Comparison of ENCODE assay signal across 22 mouse cellular contexts in genomic region chr16:87954715-87955441, GRCm38 (mm10).
DNase-seq lines count a peak whose midpoint lies in the region; ATAC-seq lines count a peak whose summit lies in the region.
"Had no signal": no experiment of that assay in that cellular context is flagged by ENCODE, and none has a peak within 500 bp of the region (broad histone marks: within the 10 kb centered on the region; RNA-seq: fewer than 3 reads in every experiment).

No protein-coding gene starts in this region.

- DNase-seq in forebrain, embryonic 14.5 days (ENCODE audit: low spot score): no peak
- no peak for DNase-seq in kidney, adult 8-10 months
- DNase-seq in liver: no peak
- DNase-seq in lung, postnatal 4 days: no peak
- DNase-seq: adrenal gland, adult 8-10 months; adrenal gland, postnatal 36 days; B cell, adult 2 months; cerebellum, adult 2 months; cerebellum, postnatal 10 days; embryo, embryonic 11 days; gastrocnemius, postnatal 36 days; heart, adult 11 months; heart, postnatal 36 days had no signal

- H3K4me2 ChIP-seq in forebrain, embryonic 12.5 days: no peak overlapping the region
- no peak overlapping the region for H3K4me2 ChIP-seq in forebrain, embryonic 14.5 days (ENCODE audit: low read length)
- H3K4me2 ChIP-seq in kidney, embryonic 15.5 days: no peak overlapping the region
- no peak overlapping the region for H3K4me2 ChIP-seq in liver, embryonic 12.5 days
- no peak overlapping the region for H3K4me2 ChIP-seq in liver, embryonic 15.5 days
- H3K4me2 ChIP-seq: embryonic facial prominence, embryonic 12.5 days; forebrain, embryonic 15.5 days; heart, embryonic 13.5 days had no signal

- no peaks in the 10 kb centered on the region for H3K9me3 ChIP-seq in forebrain, embryonic 12.5 days
- no peaks in the 10 kb centered on the region for H3K9me3 ChIP-seq in forebrain, embryonic 14.5 days (replicated peaks; ENCODE audit: control insufficient read depth, low read length)
- no peaks in the 10 kb centered on the region for H3K9me3 ChIP-seq in kidney, embryonic 15.5 days (replicated peaks)
- H3K9me3 ChIP-seq in liver, embryonic 12.5 days (replicated peaks): no peaks in the 10 kb centered on the region
- H3K9me3 ChIP-seq in liver, embryonic 15.5 days (replicated peaks): no peaks in the 10 kb centered on the region
- H3K9me3 ChIP-seq: embryonic facial prominence, embryonic 12.5 days; forebrain, embryonic 15.5 days; heart, embryonic 13.5 days had no signal

- ATAC-seq in forebrain, embryonic 12.5 days (ENCODE audit: low FRiP score): peak; percentile 30; the same call in 1 of the 2 replicates
- ATAC-seq in forebrain, embryonic 14.5 days: no peak; the same call in 1 of the 2 replicates
- ATAC-seq in kidney, embryonic 15.5 days (replicated peaks; ENCODE audit: low FRiP score): peak; percentile 66
- peak; percentile 71 for ATAC-seq in liver, embryonic 12.5 days
- peak; percentile 78 for ATAC-seq in liver, embryonic 15.5 days (ENCODE audit: insufficient read depth)
- ATAC-seq: CD4-positive, CD25-positive, alpha-beta regulatory T cell, adult 4 months; forebrain, embryonic 15.5 days had no signal

- no peak overlapping the region for H3K9ac ChIP-seq in forebrain, embryonic 12.5 days
- H3K9ac ChIP-seq in forebrain, embryonic 14.5 days (ENCODE audit: low read length): no peak overlapping the region
- H3K9ac ChIP-seq in kidney, embryonic 15.5 days: no peak overlapping the region
- H3K9ac ChIP-seq in liver, embryonic 12.5 days: no peak overlapping the region
- H3K9ac ChIP-seq in liver, embryonic 15.5 days: no peak overlapping the region
- H3K9ac ChIP-seq: embryonic facial prominence, embryonic 12.5 days; forebrain, embryonic 15.5 days; heart, embryonic 13.5 days had no signal

- 78% methylated on average over 9 of the region's 9 CpGs for WGBS in forebrain, embryonic 12.5 days
- 79% methylated on average over 9 of the region's 9 CpGs for WGBS in forebrain, embryonic 14.5 days
- 57% methylated on average over 9 of the region's 9 CpGs for WGBS in kidney, embryonic 15.5 days
- WGBS in liver, embryonic 12.5 days (ENCODE audit: insufficient replicate concordance): 68% methylated on average over 9 of the region's 9 CpGs
- 56% methylated on average over 9 of the region's 9 CpGs for WGBS in liver, embryonic 15.5 days (ENCODE audit: insufficient replicate concordance)

- no peaks in the 10 kb centered on the region for H3K36me3 ChIP-seq in forebrain, embryonic 12.5 days (replicated peaks)
- no peaks in the 10 kb centered on the region for H3K36me3 ChIP-seq in forebrain, embryonic 14.5 days (ENCODE audit: control insufficient read depth, insufficient read depth, low read length)
- no peaks in the 10 kb centered on the region for H3K36me3 ChIP-seq in kidney, embryonic 15.5 days
- H3K36me3 ChIP-seq in liver, embryonic 12.5 days: no peaks in the 10 kb centered on the region
- no peaks in the 10 kb centered on the region for H3K36me3 ChIP-seq in liver, embryonic 15.5 days (replicated peaks)
- H3K36me3 ChIP-seq: embryonic facial prominence, embryonic 12.5 days; forebrain, embryonic 15.5 days; G1E; heart, embryonic 13.5 days had no signal

- H3K27me3 ChIP-seq in forebrain, embryonic 12.5 days: no peaks in the 10 kb centered on the region
- no peaks in the 10 kb centered on the region for H3K27me3 ChIP-seq in forebrain, embryonic 14.5 days (replicated peaks; ENCODE audit: control insufficient read depth, insufficient read depth, low read length)
- no peaks in the 10 kb centered on the region for H3K27me3 ChIP-seq in kidney, embryonic 15.5 days
- H3K27me3 ChIP-seq in liver, embryonic 12.5 days (replicated peaks): no peaks in the 10 kb centered on the region
- H3K27me3 ChIP-seq in liver, embryonic 15.5 days: no peaks in the 10 kb centered on the region
- H3K27me3 ChIP-seq: embryonic facial prominence, embryonic 12.5 days; forebrain, embryonic 15.5 days; heart, embryonic 13.5 days had no signal

- H3K27ac ChIP-seq in forebrain, embryonic 12.5 days: no peak overlapping the region
- no peak overlapping the region for H3K27ac ChIP-seq in forebrain, embryonic 14.5 days (ENCODE audit: low read depth, low read length)
- H3K27ac ChIP-seq in kidney, embryonic 15.5 days: no peak overlapping the region
- no peak overlapping the region for H3K27ac ChIP-seq in liver, embryonic 12.5 days
- no peak overlapping the region for H3K27ac ChIP-seq in liver, embryonic 15.5 days (replicated peaks)
- H3K27ac ChIP-seq: embryonic facial prominence, embryonic 12.5 days; forebrain, embryonic 15.5 days; heart, embryonic 13.5 days had no signal

- H3K4me1 ChIP-seq in forebrain, embryonic 12.5 days: peaks cover 5% of the 10 kb centered on the region; the same call in 1 of the 2 replicates
- H3K4me1 ChIP-seq in forebrain, embryonic 14.5 days (ENCODE audit: control insufficient read depth, insufficient read depth, low read length): no peaks in the 10 kb centered on the region
- H3K4me1 ChIP-seq in kidney, embryonic 15.5 days: peaks cover 2% of the 10 kb centered on the region; the same call in 1 of the 2 replicates
- no peaks in the 10 kb centered on the region for H3K4me1 ChIP-seq in liver, embryonic 12.5 days
- no peaks in the 10 kb centered on the region; the same call in 1 of the 2 replicates for H3K4me1 ChIP-seq in liver, embryonic 15.5 days (replicated peaks)
- H3K4me1 ChIP-seq: embryonic facial prominence, embryonic 12.5 days; forebrain, embryonic 15.5 days had no signal

- H3K4me3 ChIP-seq in forebrain, embryonic 12.5 days (replicated peaks): no peak overlapping the region
- no peak overlapping the region for H3K4me3 ChIP-seq in forebrain, embryonic 14.5 days (ENCODE audit: low read depth, low read length)
- no peak overlapping the region for H3K4me3 ChIP-seq in kidney, embryonic 15.5 days (replicated peaks)
- no peak overlapping the region for H3K4me3 ChIP-seq in liver, embryonic 12.5 days
- no peak overlapping the region for H3K4me3 ChIP-seq in liver, embryonic 15.5 days (replicated peaks)
- H3K4me3 ChIP-seq: embryonic facial prominence, embryonic 12.5 days; forebrain, embryonic 15.5 days; heart, embryonic 13.5 days had no signal
